Mouse (Mus musculus) ovary, postnatal 36 days (tissue): Measurements from ENCODE around the gene Dennd4c.
A peak's percentile ranks its signal among the peaks of the same experiment; 100 is the strongest.

Source experiments
- DNase-seq: peaks from one replicate; pipeline ENCODE4 v3.0.0; 2022; ENCODE audit warnings: low spot score, mixed read lengths

Dennd4c gene

GRCm38 (mm10) chr4:86882413-86882812, 134.1 kb downstream of the Dennd4c start:
- no peak for DNase-seq

- peak; percentile 23 for DNase-seq
These were observed 136.6 kb downstream of the Dennd4c start for GRCm38 (mm10) chr4:86884945-86885344.

GRCm38 (mm10) chr4:86885790-86886159, 137.4 kb downstream of the Dennd4c start:
- DNase-seq: no peak

GRCm38 (mm10) chr4:86886160-86886878, 138.0 kb downstream of the Dennd4c start:
- DNase-seq: peak; percentile 32

- no peak for DNase-seq
These were observed 139.5 kb downstream of the Dennd4c start for GRCm38 (mm10) chr4:86887879-86888278.

GRCm38 (mm10) chr4:86897411-86897810, 149.1 kb downstream of the Dennd4c start:
- DNase-seq: peak; percentile 31

- DNase-seq: no peak
These were observed 150.6 kb downstream of the Dennd4c start for GRCm38 (mm10) chr4:86898791-86899474.
